Mouse (Mus musculus): ENCODE measurements around the gene Selenot. TPM values are rescaled to one million over a fixed set of nuclear protein-coding genes. Genes with fewer than 3 reads are reported as not detected.
A peak's percentile ranks its signal among the peaks of the same experiment; 100 is the strongest.
"Not testable (repeated sequence)": the region's sequence is repeated elsewhere in the genome, so short reads cannot be mapped to it uniquely, and the experiment has no call there.

The Selenot gene
- total RNA-seq (2021) = 100 to 1,000 TPM; 138 to 142 TPM

DNA sequence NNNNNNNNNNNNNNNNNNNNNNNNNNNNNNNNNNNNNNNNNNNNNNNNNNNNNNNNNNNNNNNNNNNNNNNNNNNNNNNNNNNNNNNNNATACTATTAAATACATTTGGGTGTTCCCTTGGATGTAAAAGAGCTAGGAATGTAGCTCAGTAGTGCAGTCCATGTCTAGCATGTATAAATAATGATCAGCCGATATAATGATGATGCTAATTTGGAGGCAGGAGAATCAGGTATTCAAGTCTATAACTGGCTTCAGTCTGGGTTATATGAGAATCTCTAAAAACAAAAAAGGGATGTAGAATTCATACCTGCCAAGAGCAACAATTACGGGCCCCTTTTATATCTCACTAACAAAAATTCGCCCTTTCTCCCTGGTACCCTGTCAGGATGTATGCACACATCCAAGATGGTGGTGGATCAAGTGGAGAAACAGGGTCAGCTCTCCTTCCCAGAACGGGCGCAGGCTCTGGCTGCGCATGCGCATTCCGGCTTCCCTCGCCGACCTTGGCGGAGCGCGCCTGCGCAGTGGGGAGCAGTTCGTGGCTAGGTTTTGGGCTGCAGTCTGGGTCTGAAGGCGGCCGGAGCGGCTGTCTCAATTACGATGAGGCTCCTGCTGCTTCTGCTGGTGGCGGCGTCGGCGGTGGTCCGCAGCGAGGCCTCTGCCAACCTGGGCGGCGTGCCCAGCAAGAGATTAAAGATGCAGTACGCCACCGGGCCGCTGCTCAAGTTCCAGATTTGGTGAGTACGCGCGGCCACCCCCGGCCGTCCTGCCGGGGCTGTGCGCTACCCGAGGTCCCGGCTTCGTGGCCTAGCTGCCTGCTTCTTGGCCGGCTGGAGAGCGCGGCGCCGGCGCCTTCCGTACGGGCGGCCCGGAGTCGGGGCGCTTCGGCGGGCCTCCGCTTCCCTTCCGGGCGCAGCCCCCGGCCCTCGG, at the start of gene Selenot:
Gene Selenot (plus strand): TSS at position 500 of the 930 bp plus-strand sequence.
- peak; percentile 97 to 99 for DNase-seq (ENCODE audit: low spot score in 2 of 2)
- intact Hi-C loops (cut with DNase I) = loop anchor here (2.0 to 10.0 kb wide), 4 partner anchors 52 to 211 kb away; partner anchors contain the start of genes Eif2a, Serp1, Siah2 and Tsc22d2

DNA sequence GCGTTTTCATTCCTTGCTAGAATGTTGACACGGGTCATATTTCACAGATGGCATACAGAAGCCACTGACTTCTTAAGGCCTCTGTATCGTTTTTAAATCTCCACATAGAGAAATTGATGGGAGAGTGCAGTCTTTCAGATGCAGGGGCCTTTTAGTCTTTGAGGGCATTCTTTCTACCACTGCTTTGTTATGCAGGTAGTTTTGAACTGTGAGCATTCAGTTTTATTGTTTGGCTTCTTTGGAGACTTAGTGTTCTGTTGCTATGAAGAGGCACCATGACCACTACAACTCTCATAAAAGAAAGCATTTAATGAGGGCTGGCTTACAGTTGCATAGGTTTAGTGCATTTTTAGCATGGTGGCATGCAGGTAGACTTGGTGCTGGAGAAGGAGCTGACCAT, 39.9 kb upstream of the Selenot start:
- no peak for DNase-seq (ENCODE audit: low spot score in 2 of 2)
- intact Hi-C loops (cut with DNase I) = no loop called here

DNA sequence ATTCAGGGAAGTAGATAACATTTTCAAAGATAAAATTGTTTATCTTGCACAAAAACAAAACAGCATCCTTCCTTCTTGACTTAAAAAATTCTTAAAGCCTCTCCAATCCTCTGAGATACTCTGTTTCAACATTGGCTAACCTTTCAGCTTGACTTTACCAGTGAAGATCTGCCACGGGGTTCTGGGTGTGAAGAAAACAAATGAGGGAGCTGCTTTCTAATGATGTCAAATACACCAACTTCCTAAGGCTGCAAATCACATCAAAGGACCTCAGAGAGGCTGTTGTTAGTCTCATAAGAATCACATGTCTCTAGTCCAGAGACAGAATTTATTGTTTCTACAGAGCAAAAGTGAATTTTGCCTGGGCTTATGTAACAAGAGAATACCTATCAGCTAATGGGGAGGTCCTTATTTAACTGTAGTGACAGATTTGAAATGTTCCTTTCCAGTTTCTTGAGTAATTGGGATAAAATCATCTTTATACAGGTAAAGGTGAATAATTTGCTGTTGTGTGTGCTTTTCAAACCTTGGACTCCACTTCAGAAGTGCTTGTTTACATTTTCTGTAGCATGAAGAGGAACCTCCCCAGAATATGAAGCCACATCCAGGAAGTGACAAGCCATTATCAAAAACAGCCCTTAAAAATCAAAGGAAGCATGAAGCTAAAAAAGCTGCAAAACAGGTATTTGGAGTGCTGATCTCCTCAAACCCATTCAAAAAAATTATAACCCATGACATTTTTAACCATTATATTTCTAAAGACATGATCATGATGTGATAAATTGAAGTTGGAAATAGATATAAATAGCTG, 24.2 kb upstream of the Selenot start:
- no peak for DNase-seq (ENCODE audit: low spot score in 2 of 2)
- intact Hi-C loops (cut with DNase I) = no loop called here

DNA sequence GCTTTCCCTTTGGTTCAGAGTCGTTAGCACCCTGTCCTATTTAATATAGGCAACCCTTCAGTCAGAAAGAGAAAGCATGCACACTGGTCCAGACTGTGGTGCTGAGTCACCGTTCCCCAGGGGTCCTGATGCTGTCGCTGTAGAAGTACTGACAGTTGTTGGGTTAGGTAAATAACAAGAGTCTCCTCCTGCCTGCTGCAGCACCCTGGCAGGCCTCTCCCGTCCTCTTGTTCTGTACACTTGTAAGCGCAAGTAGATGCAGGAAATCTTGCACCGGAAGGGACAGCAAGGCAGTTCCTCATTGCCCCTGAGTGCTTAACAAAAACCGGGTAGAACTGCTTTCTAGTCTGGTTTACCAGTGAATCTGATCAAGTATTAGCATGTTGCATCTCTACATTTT, 19.8 kb upstream of the Selenot start:
- intact Hi-C loops (cut with DNase I) = no loop called here
- DNase-seq (ENCODE audit: low spot score in 2 of 2) = no peak

DNA sequence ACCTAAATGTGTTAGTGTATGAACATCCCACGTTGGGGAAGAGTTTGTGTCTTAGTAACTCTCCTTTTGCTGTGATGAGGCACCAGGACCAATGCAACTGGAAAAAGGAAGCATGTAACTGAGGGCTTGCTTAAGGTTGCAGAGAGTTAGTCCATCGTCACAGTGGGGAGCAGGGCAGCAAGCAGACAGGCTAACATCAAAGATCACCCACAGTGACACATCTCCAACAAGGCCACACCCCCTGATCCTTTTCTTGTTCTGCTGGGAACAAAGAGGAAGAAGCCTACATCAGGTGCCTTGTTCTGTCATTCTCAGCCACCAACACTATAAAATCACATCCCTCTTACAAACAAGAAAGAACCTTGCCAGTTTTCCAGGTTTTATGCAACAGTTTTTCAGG, 16.5 kb upstream of the Selenot start:
- no peak for DNase-seq (ENCODE audit: low spot score in 2 of 2)
- intact Hi-C loops (cut with DNase I) = no loop called here

DNA sequence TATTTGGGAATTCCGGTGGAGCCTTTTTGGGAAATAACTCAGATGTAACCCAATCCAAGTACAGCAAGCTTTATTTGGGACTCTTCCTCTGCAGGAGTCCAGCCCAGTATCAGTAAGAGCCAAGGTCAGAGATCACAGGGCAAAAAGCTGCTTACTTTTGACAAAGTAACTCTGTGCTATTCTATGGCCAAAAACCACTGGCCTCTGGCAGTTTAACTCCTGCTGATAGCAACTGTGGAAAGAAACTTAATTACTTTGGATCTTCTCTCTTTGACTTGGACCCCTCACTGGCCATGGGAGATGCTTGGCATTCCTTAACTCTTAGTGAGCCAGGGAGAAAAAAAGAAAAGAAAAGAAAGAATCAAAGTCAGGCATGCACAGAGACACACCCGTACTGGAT, 15.0 kb upstream of the Selenot start:
- intact Hi-C loops (cut with DNase I) = no loop called here
- DNase-seq (ENCODE audit: low spot score in 2 of 2) = no peak

DNA sequence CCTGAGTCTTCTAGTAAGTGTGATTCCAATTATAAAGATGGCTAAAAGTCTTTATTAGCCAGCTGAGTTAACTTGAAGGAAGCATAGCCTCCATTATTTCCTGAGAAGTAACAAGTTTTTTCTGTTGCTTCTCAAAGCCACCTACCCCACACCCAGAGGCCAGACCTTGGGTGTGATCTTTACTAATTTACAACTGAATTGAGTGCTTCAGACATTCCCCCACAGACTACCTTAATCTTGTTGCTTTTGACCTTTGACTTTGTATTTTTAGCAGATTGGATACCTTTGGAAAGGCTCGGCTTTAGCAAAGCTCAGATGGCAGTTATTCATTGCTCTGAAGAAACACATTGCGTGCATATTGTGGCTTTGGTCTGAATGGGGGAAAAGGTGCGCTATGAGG, 5.6 kb upstream of the Selenot start:
- intact Hi-C loops (cut with DNase I) = loop anchor here (10.0 kb wide), 1 partner anchor 124 kb away; the partner anchor contains the start of gene Siah2
- DNase-seq (ENCODE audit: low spot score in 2 of 2) = no peak

DNA sequence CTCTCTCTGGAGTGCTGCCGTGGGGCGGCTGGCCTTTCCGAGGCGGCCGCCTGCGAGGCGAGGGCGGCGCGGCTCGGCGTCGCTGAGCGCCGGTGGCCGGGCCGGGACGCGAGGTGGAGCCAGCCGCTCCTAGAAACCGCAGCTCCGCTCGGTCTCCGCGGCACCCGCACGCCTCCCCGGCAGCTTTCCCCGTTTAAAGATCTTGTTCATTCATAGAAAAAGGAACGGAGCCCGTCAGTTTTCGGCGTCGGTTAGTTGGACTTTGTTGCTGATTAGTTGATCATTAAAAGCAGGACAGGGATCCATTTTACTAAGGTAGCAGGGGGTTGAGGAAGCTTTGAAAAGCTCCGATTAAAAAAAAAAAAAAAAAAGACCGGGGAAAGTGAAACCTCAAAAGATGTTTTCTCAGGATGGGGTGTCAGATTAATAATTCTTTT, 649 bp downstream of the Selenot start:
- intact Hi-C loops (cut with DNase I) = loop anchor here (2.0 to 10.0 kb wide), 4 partner anchors 52 to 210 kb away; partner anchors contain the start of genes Eif2a, Serp1, Siah2 and Tsc22d2

DNA sequence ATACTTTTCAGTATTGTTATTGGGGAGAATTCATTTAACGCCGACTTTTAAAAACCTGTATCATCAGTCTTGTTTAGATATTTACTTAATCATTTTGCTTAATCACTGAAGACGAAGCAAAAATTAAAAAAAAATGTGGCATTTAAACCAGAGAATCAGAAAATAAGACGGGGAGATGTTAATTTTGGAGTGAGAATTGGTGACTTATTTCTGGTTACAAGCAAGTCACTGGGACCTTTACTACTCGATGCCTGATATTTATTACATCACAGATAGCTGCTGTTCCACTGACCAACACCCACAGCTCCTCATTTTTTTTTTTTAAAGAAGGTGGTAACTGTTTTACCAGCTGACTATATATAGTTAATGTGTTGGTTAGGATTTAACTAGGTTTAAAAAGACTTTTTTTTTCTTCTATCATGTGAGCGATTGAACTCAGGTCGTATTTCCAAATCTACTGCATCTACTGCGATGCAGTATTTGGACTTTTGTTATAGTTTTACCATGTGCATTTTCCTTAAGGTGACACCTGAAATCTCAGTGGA, 1.1 kb downstream of the Selenot start:
- no peak for DNase-seq (ENCODE audit: low spot score in 2 of 2)
- intact Hi-C loops (cut with DNase I) = loop anchor here (2.0 to 10.0 kb wide), 4 partner anchors 53 to 210 kb away; partner anchors contain the start of genes Eif2a, Serp1, Siah2 and Tsc22d2

More for the DNA sequence above, 649 bp downstream of the Selenot start:
- DNase-seq (ENCODE audit: low spot score in 2 of 2) = peak; percentile 59 to 69

DNA sequence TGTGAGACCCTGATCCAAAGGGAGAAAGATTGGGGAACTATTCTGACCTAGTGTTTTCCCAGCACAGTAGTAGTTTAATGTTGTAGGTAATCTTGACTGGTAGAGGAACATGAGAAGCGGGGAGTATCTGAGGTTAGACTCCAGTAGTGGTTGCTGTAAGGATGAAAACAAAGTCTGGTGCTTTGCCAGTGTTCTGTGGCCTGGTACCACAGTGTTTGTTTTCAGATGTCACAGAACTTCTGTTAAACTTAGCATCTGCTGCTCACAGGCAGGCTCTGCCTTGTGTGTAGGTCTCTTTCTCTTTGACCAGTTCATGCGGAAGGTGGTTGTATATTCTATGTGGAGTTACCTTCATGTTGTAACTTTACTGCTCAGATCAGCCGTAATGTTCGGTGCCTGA, 5.1 kb downstream of the Selenot start:
- intact Hi-C loops (cut with DNase I) = no loop called here
- DNase-seq (ENCODE audit: low spot score in 2 of 2) = no peak

DNA sequence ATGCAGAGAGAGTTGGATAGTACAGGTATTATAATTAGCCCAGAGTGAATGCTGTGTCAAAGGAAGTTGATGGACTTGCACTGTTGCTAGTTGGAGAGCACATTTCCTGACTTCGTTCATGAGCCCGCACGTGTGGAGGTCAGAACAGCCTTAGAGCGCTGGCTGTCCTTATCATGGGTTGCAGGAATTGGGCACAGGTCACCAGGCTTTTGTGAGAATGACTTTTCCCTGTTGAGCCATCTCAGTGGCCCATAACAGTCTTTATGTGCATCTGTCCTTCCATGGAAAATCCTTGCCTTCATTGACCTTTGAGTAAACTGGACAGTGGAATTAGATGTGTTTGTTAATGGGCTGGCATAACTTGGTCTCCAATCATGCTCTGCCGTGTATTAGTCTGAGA, 5.9 kb downstream of the Selenot start:
- no peak for DNase-seq (ENCODE audit: low spot score in 2 of 2)
- intact Hi-C loops (cut with DNase I) = no loop called here

DNA sequence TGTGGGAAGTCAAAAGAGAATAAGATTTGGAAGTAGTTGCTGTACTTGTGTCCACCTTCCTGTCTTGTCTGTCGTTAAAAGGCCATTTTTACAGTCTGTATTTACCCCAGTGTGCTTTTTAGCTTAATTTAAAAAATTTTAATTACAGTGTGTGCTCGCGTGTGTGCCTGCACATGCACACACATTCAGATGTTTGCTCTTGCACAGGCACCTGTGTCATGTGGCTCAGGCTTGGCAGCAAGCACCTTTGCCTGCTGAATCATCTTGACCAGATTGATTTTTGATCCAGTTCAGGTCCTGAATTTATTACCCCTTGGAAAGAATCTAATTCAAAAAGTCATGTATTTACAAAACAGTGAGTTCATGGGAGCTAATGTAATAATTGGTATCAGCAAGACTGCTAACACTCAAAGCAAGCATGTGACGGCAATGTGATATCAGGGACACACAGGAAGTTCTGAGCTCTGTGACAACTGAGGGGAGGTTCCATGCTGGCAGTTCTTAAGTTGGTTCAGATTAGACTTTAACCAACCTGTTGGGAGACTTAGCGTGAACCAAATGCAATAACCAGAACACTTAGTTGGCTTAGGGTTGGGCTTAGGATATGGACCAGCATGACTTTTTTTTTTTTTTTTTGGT, 6.5 kb downstream of the Selenot start:
- intact Hi-C loops (cut with DNase I) = no loop called here
- DNase-seq (ENCODE audit: low spot score in 2 of 2) = no peak

DNA sequence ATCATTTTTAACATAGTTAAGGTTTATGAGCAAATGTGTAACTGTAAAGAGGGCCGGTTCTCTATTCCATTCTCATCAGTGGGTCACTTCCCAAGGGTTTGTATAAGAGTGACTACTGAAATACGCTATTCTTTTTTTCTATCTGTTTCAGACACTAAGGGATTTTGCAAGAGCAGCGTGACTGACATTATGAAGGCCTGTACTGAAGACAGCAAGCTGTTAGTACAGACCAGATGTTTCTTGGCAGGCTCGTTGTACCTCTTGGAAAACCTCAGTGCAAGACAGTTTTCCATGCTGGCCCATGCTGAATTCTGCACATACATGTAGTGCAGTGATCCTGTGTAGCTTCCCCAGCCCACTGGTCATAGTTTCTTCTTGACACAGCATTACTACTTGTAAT, 14.1 kb downstream of the Selenot start:
- DNase-seq (ENCODE audit: low spot score in 2 of 2); intact Hi-C loops (cut with DNase I): not testable (repeated sequence)

DNA sequence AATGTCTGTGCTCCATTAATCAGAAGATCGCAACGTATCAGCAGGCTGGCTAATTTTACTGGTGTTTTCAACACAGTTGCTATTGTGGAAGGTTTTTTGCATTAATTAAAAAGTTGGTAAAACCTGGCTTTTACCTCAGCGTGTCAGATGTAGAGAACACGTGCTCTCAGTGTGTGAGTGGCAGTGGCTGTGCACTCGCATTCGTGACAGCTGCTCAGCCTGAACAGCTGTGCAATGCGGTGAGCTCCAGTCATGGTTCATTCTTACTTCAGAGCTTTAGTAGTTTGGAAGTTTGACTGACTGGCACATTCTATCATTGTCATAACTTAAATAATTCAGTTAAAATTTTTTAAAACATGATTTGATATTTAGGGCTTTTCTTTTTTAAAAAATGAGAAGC, 16.2 kb downstream of the Selenot start:
- intact Hi-C loops (cut with DNase I) = not testable (repeated sequence)

DNA sequence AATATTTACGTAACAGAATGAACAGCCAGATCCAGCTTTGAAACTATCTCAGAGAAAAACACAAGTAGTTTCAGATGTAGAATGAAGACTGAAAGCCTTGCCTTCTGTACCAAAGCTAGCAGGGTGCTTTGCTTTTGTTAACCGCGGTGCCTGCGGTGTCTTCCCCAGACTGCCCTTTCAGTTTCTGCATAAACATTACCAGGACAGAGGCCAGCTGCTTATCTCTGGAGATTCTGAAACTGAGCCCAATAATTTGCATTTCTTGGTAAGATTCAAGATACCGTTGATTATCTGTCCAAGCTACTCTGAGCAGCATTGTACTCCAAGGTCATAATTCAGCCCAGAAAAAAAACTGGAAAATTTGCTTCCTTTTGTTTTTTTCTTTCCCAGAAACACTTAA, 17.2 kb downstream of the Selenot start:
- DNase-seq (ENCODE audit: low spot score in 2 of 2) = no peak
- intact Hi-C loops (cut with DNase I) = no loop called here

More for the DNA sequence above, 16.2 kb downstream of the Selenot start:
- not testable (repeated sequence) for DNase-seq (ENCODE audit: low spot score in 2 of 2)

DNA sequence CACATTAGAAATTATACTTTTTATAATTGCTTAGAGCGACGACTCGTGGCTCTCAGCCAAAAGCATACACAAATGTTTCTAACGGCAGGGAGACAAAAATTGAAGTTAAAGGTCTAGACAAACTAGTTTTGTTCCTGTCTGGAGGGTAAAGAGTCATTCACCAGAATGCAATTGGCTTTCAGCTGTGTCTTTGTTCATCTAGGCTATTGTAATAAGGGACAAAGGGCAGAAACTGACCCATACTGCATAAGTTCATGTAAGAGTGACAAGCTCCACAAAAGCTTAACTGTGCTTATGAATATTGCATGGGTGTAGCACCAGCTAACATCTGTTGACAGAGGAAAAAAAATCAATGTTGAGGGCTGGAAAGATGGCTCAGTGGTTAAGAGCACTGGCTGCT, 32.1 kb downstream of the Selenot start:
- no peak for DNase-seq (ENCODE audit: low spot score in 2 of 2)
- intact Hi-C loops (cut with DNase I) = no loop called here

DNA sequence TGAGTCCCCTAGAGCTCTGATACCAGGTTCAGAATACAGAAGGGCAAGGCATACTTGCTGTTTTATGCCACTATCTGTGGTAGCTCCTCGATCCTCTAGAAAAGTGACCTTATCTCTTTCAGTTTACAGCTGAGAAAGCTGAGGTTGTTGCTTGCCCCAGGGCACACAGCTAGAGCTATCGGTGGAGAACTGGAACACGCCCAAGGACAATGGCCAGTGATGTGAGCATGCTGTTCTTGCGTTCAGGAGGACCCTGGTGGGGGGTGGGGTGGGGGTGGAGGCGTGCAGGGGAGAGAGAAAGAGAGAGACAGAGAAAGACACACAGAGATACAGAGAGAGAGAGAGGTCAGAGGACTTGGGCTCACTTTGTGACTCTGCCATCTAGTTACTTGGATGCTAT, 33.5 kb downstream of the Selenot start:
- intact Hi-C loops (cut with DNase I) = no loop called here
- no peak for DNase-seq (ENCODE audit: low spot score in 2 of 2)

DNA sequence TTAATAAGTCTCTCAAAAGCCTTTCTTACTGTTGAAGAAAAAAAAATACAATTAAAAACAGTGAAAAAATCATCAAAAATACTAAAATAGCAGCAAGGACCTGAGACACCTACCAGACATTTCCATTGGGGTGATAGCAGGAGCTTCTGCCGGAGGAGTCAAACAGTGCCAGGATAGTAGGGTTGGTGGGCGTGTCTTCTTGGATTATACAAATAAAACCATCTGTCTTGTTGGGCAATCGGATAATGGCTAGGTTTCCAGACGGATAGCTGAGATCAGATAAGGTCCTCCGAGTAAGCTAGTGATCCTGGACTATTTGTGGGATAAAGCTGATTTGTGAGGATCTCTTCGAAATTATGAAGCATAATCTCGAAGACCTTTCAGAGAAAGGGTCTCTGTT, 44.6 kb downstream of the Selenot start:
- no peak for DNase-seq (ENCODE audit: low spot score in 2 of 2)
- intact Hi-C loops (cut with DNase I) = no loop called here

DNA sequence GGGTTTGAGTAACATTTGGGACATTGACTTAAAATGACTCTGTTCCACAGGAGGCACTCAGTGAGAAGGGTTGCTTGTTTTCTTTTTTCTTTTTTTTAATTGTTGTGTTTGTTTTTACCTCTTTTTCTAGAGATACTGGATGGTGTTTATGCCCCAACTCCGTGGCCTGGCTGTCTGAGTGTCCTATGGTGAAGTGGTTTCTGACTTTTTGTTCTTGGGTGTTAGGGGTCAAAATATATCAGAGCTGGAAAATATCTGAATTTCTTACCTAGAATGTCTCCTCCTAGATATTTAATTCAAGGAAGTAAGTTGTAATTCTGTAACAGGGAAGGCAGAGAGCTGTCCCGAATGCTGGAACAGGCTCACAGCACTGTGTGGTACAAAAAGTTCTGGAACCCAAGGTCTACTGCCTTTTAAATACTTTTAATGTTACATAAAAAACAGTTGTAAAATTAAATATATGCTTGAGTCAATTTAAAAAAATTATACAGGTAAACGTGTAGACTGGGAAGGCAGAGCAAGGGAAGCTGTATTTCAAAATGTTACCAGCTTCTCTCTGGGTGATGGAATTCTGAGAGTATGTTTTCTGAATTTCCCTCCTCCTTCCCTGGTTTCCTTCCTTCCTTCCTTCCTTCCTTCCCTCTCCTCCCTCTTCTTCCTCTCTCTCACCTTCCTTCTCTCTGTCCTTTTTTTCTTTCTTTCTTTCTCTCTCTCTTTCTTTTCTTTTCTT, 46.4 kb downstream of the Selenot start:
- DNase-seq (ENCODE audit: low spot score in 2 of 2) = no peak
- intact Hi-C loops (cut with DNase I) = no loop called here
